Mouse (Mus musculus) forebrain, embryonic 11.5 days (tissue): Measurements from ENCODE around the gene Brap. TPM values are rescaled to one million over a fixed set of nuclear protein-coding genes. Genes with fewer than 3 reads are reported as not detected.

Experiments used
- polyA plus RNA-seq: library from polyadenylated mRNA; unstranded; fragments of >200 nt; fragmentation: Nextera tagmentation; extraction: Ambion mirVana; gene quantifications from 2 replicates; pipeline ENCODE4 v1.2.1, GENCODE M21; 2014

Brap gene
- polyA plus RNA-seq, 1 experiment from 2014 or later = 45.5 TPM

Other genes with a start within 250 kb of the Brap start
- 1.4 and 1.9 TPM in 2 replicates for gene Tmem116, start 208.7 kb upstream of the Brap start, polyA plus RNA-seq
- gene Erp29, start 208.1 kb upstream of the Brap start, polyA plus RNA-seq = 119 and 127 TPM in 2 replicates
- gene Adam1b, start 157.1 kb upstream of the Brap start, polyA plus RNA-seq = 0.07 TPM in 1 of 2 replicates, not detected in the other
- gene Adam1a, start 115.1 kb upstream of the Brap start, polyA plus RNA-seq = 2.0 and 3.4 TPM in 2 replicates
- gene Gm42878, start 115.1 kb upstream of the Brap start, polyA plus RNA-seq = not detected in 2 replicates
- 58.2 and 62.2 TPM in 2 replicates for gene Mapkapk5, start 114.7 kb upstream of the Brap start, polyA plus RNA-seq
- 53.7 and 58.4 TPM in 2 replicates for gene Aldh2, start 66.7 kb upstream of the Brap start, polyA plus RNA-seq
- gene Acad12, start 41.6 kb upstream of the Brap start, polyA plus RNA-seq = 1.5 and 1.9 TPM in 2 replicates
- 1.9 TPM in 2 replicates for gene Acad10, start within 50 bp of the Brap start, polyA plus RNA-seq
- 99.2 and 102 TPM in 2 replicates for gene Atxn2, start 50.8 kb downstream of the Brap start, polyA plus RNA-seq
- 9.1 and 9.8 TPM in 2 replicates for gene Sh2b3, start 177.1 kb downstream of the Brap start, polyA plus RNA-seq
- 35.7 and 38.4 TPM in 2 replicates for gene Pheta1, start 188.4 kb downstream of the Brap start, polyA plus RNA-seq